Mouse (Mus musculus) cerebellum, adult 9-11 months (tissue): Measurements from ENCODE around the gene Vsig4.
"Not testable (repeated sequence)": the region's sequence is repeated elsewhere in the genome, so short reads cannot be mapped to it uniquely, and the experiment has no call there.

ENCODE experiments used
- DNase-seq: peaks from one replicate; pipeline ENCODE4 v3.0.0; 2022

The Vsig4 gene

GRCm38 (mm10) chrX:96293338-96293737 is at the start of gene Vsig4:
Gene Vsig4 (minus strand): TSS chrX:96293438.
- DNase-seq, result no peak

- DNase-seq, result no peak
Measured at GRCm38 (mm10) chrX:96339108-96339507, 45.9 kb upstream of the Vsig4 start.

- no peak for DNase-seq
Measured at GRCm38 (mm10) chrX:96329764-96330163, 36.5 kb upstream of the Vsig4 start.

GRCm38 (mm10) chrX:96256509-96256908 is 36.7 kb downstream of the Vsig4 start:
- no peak for DNase-seq

- DNase-seq, result no peak
Measured at GRCm38 (mm10) chrX:96239644-96240043, 53.6 kb downstream of the Vsig4 start.

GRCm38 (mm10) chrX:96239037-96239436 is 54.2 kb downstream of the Vsig4 start:
- DNase-seq, result no peak

- DNase-seq, result no peak
Measured at GRCm38 (mm10) chrX:96235775-96236174, 57.5 kb downstream of the Vsig4 start.

- no peak for DNase-seq
Measured at GRCm38 (mm10) chrX:96227030-96227429, 66.2 kb downstream of the Vsig4 start.

GRCm38 (mm10) chrX:96225474-96225873 is 67.8 kb downstream of the Vsig4 start:
- no peak for DNase-seq

- DNase-seq, result no peak
Measured at GRCm38 (mm10) chrX:96224210-96224609, 69.0 kb downstream of the Vsig4 start.

GRCm38 (mm10) chrX:96218088-96218487 is 75.2 kb downstream of the Vsig4 start:
- no peak for DNase-seq

- DNase-seq, result no peak
Measured at GRCm38 (mm10) chrX:96206872-96207271, 86.4 kb downstream of the Vsig4 start.

- not testable (repeated sequence) for DNase-seq
Measured at GRCm38 (mm10) chrX:96205143-96205542, 88.1 kb downstream of the Vsig4 start.
